Mouse (Mus musculus): ENCODE data around the gene Gm4788. TPM values are rescaled to one million over a fixed set of nuclear protein-coding genes. Genes with fewer than 3 reads are reported as not detected.
"Not testable (repeated sequence)": the region's sequence is repeated elsewhere in the genome, so short reads cannot be mapped to it uniquely, and the experiment has no call there.

Gene Gm4788
- polyA plus RNA-seq (2016; fragmentation: Nextera tagmentation; extraction: Ambion mirVana), result not detected in 2 replicates

- Histone ChIP-seq H3K27ac (no peak within 1 kb of the TSS), H3K9me3 (no peaks in the 10 kb centered on the region), H3K4me1 (no peaks in the 10 kb centered on the region), H3K9ac (no peak within 1 kb of the TSS), H3K36me3 (no peaks in the 10 kb centered on the region), H3K4me3 (no peak within 1 kb of the TSS), H3K4me2 (replicated peaks) (no peak within 1 kb of the TSS), H3K27me3 (no peaks in the 10 kb centered on the region)
- 90% methylated on average over 1 of the region's 1 CpGs for WGBS
- no peak for ATAC-seq (ENCODE audit: insufficient number of reproducible peaks, insufficient read depth, low FRiP score, low TSS enrichment)
These were observed at the start of gene Gm4788 for GRCm38 (mm10) chr1:139781143-139781542. Gene Gm4788, minus strand, starts transcription at chr1:139781243.

- Histone ChIP-seq H3K9ac (no peak overlapping the region), H3K4me2 (replicated peaks) (no peak overlapping the region), H3K4me3 (no peak overlapping the region), H3K27ac (no peak overlapping the region), H3K27me3 (no peaks in the 10 kb centered on the region), H3K4me1 (no peaks in the 10 kb centered on the region), H3K36me3 (no peaks in the 10 kb centered on the region), H3K9me3 (no peaks in the 10 kb centered on the region)
- no peak for ATAC-seq (ENCODE audit: insufficient number of reproducible peaks, insufficient read depth, low FRiP score, low TSS enrichment)
These were observed 27.6 kb upstream of the Gm4788 start for GRCm38 (mm10) chr1:139808594-139808993.

GRCm38 (mm10) chr1:139769913-139770312 is 11.1 kb downstream of the Gm4788 start:
- not testable (repeated sequence) for H3K36me3 ChIP-seq; H3K9me3 ChIP-seq; H3K4me3 ChIP-seq; H3K4me2 ChIP-seq (replicated peaks); H3K27me3 ChIP-seq; ATAC-seq (ENCODE audit: insufficient number of reproducible peaks, insufficient read depth, low FRiP score, low TSS enrichment); H3K4me1 ChIP-seq; H3K9ac ChIP-seq; H3K27ac ChIP-seq
- 91% methylated on average over 3 of the region's 3 CpGs for whole genome bisulfite sequencing

GRCm38 (mm10) chr1:139716681-139717080 is 64.4 kb downstream of the Gm4788 start:
- H3K36me3 ChIP-seq; H3K4me2 ChIP-seq (replicated peaks); H3K4me1 ChIP-seq; H3K9ac ChIP-seq; H3K4me3 ChIP-seq; H3K27ac ChIP-seq; H3K27me3 ChIP-seq; H3K9me3 ChIP-seq; ATAC-seq (ENCODE audit: insufficient number of reproducible peaks, insufficient read depth, low FRiP score, low TSS enrichment): not testable (repeated sequence)
- WGBS, result 92% methylated on average over 10 of the region's 22 CpGs

GRCm38 (mm10) chr1:139716249-139716648 is 64.8 kb downstream of the Gm4788 start:
- not testable (repeated sequence) for H3K9ac ChIP-seq; H3K4me1 ChIP-seq; H3K4me3 ChIP-seq; H3K27me3 ChIP-seq; H3K4me2 ChIP-seq (replicated peaks); H3K9me3 ChIP-seq; H3K36me3 ChIP-seq; H3K27ac ChIP-seq; ATAC-seq (ENCODE audit: insufficient number of reproducible peaks, insufficient read depth, low FRiP score, low TSS enrichment)
- 96% methylated on average over 11 of the region's 16 CpGs for WGBS

GRCm38 (mm10) chr1:139649921-139650320 is 131.1 kb downstream of the Gm4788 start:
- H3K4me2 ChIP-seq (replicated peaks); ATAC-seq (ENCODE audit: insufficient number of reproducible peaks, insufficient read depth, low FRiP score, low TSS enrichment); H3K36me3 ChIP-seq; H3K9me3 ChIP-seq; H3K9ac ChIP-seq; H3K27me3 ChIP-seq; H3K4me1 ChIP-seq; H3K27ac ChIP-seq; H3K4me3 ChIP-seq: not testable (repeated sequence)
- 88% methylated on average over 18 of the region's 18 CpGs for WGBS

Other genes starting within 250 kb of the Gm4788 start
- not detected in 2 replicates for gene Cfhr1, start 221.0 kb downstream of the Gm4788 start, polyA plus RNA-seq (2016; fragmentation: Nextera tagmentation; extraction: Ambion mirVana)
- not detected in 2 replicates for gene Cfhr2, start 77.5 kb upstream of the Gm4788 start, polyA plus RNA-seq (2016; fragmentation: Nextera tagmentation; extraction: Ambion mirVana)